Mouse (Mus musculus) bone marrow, adult 2 months (tissue): Measurements from ENCODE around the gene Mdk.

Source experiments
- CTCF ChIP-seq: fragments of 200-500 bp; IDR thresholded peaks from 2 replicates; pipeline ENCODE4 v1.5.1; 2011; ENCODE audit warnings: low read length, control low read depth; ENCODE audit not compliant: control insufficient read depth, insufficient read depth
- POLR2A ChIP-seq: fragments of 200-500 bp; IDR thresholded peaks from 2 replicates; pipeline ENCODE4 v1.6.1; 2011; ENCODE audit warnings: low read depth, mild to moderate bottlenecking, control low read depth, low read length, borderline replicate concordance; ENCODE audit not compliant: control insufficient read depth

DNA sequence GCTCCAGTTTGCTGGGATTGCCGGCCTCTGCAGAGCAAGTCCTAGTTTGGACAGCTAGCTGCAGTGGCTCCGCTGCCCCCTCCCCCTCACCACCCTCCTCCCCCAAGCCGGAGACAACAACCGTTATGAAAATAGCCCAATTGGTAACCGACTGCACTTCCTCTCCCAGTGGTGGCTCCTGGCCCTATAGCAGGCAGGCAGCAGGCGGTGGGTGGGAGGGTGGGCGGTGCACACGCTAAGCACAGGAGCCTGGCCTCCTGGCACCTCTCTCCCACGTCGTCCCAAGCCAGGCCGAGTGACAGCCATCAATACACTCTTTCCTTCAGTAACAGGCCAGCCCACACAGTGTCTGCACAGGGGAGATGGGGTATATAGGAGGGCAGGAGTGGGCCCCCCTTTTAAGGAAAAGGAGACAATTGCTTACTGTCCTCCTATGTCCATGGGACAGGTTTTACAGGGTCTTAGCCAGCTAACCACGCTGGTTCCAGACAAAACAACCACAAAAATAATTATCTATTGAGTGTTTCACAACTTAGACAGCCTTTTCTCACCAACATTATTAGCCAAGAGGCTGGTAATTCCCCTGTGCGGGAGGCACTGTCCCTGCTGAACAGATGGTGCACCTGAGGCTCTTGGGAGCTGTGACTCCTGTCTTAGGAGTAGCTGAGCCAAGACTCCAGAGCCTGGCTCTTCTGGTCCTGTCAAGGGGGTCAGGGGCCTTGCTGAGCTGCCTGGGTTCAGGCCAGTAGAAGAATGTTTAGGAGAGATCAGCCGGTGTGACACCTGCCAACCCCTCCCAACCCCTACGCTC, 18.4 kb upstream of the Mdk start:
- TF ChIP-seq CTCF (no peak), POLR2A (no peak)
